Mouse (Mus musculus) gastrocnemius, postnatal 14 days (tissue): ENCODE results near the gene Smim24. TPM values are rescaled to one million over a fixed set of nuclear protein-coding genes. Genes with fewer than 3 reads are reported as not detected.
A peak's percentile ranks its signal among the peaks of the same experiment; 100 is the strongest.

Experiments
- DNase-seq: peaks from one replicate; pipeline ENCODE4 v3.0.0; 2021; ENCODE audit warnings: mixed read lengths
- intact Hi-C: fragments of 180-260 bp; cut with DNase I; formaldehyde crosslinking; loops from one replicate; pipeline ENCODE4 v1.15.1; 2025; ENCODE audit warnings: low total_unique reads
- total RNA-seq, 2 experiments: library from RNA; stranded (reverse); gene quantifications; 2 replicates each; pipeline ENCODE4 v1.2.3; 2021

Smim24 gene
- total RNA-seq, 2 experiments from 2014 or later = 0.45 to 0.91 TPM

GRCm38 (mm10) chr10:81363436-81364346 is 29.2 kb upstream of the Smim24 start:
- no peak for DNase-seq
- intact Hi-C loops = no loop called here

GRCm38 (mm10) chr10:81364666-81365065 is 28.2 kb upstream of the Smim24 start:
- intact Hi-C loops = no loop called here

GRCm38 (mm10) chr10:81365073-81365472 is 27.8 kb upstream of the Smim24 start:
- intact Hi-C loops = no loop called here
- no peak for DNase-seq

More at GRCm38 (mm10) chr10:81364666-81365065, 28.2 kb upstream of the Smim24 start:
- DNase-seq = peak; percentile 50

DNA sequence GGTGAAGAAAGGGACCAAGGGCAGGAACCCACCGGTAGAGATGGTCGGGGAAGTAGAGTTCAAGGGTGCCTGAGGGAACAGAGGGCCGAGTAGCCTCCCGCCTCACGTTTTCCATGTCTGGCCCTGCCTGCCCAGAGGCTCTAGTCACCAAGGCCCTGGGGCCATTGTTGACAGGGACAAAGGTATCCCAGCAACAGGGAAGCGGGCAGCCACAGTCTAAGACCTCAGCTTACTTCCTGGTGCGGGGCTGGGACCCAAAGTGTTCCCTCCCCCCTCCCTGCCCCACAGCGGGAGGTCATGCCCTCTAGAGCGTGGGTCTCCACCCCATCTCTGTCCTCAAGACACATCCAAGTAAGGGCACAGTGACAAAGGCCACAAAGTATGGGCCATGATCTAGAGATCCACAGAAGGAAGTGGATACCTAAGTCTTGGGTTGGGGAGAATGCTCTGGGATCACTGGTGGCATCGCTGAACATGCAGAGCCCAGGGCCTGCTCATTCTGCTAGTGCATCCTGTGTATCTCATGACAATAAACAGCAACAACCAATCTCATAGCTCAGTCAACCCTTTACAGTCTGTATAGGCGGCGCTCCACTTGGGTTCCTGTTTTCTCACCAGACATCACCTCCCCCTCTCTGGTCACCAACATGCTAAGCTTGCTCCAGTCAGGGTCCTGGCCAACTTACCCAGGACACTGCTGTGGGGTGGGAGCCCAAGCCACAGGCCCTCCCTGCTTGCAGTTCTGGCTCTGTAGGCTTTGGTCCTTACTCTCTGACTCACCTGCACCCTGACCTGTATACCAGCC is 27.0 kb upstream of the Smim24 start, which contains the start of gene 4930404N11Rik:
Gene 4930404N11Rik, minus strand, starts transcription at position 145 of the 805 bp plus-strand sequence.
- intact Hi-C loops = no loop called here

GRCm38 (mm10) chr10:81366477-81367206 is 26.2 kb upstream of the Smim24 start:
- intact Hi-C loops = no loop called here
- no peak for DNase-seq

More for the DNA sequence above, 27.0 kb upstream of the Smim24 start, which contains the start of gene 4930404N11Rik:
- no peak for DNase-seq

DNA sequence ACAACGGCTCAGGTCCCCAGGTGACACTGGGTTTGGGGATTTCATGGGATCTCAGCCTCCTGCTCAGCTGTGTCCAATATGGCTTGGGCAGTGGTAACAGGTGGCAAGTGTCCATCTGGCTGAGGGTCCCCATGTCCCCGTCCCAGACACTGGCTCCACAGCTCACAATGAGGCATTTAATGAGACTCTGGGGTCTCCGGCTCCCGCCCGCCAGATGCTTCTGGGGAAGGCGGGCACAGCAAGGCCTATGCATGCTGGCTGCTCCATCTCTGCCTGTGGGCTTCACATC is 25.7 kb upstream of the Smim24 start:
- DNase-seq = no peak
- intact Hi-C loops = no loop called here

- intact Hi-C loops = no loop called here
- no peak for DNase-seq
Measured at GRCm38 (mm10) chr10:81375322-81375721, 17.5 kb upstream of the Smim24 start.

- intact Hi-C loops = no loop called here
Measured at GRCm38 (mm10) chr10:81376561-81377361, 16.1 kb upstream of the Smim24 start.

GRCm38 (mm10) chr10:81377362-81377664 is 15.5 kb upstream of the Smim24 start:
- intact Hi-C loops = no loop called here
- no peak for DNase-seq

More at GRCm38 (mm10) chr10:81376561-81377361, 16.1 kb upstream of the Smim24 start:
- DNase-seq = no peak

GRCm38 (mm10) chr10:81377793-81378552 is 14.9 kb upstream of the Smim24 start, which contains the start of gene Fzr1:
Fzr1 (minus strand) TSS chr10:81378516.
- DNase-seq = no peak
- intact Hi-C loops = no loop called here

DNA sequence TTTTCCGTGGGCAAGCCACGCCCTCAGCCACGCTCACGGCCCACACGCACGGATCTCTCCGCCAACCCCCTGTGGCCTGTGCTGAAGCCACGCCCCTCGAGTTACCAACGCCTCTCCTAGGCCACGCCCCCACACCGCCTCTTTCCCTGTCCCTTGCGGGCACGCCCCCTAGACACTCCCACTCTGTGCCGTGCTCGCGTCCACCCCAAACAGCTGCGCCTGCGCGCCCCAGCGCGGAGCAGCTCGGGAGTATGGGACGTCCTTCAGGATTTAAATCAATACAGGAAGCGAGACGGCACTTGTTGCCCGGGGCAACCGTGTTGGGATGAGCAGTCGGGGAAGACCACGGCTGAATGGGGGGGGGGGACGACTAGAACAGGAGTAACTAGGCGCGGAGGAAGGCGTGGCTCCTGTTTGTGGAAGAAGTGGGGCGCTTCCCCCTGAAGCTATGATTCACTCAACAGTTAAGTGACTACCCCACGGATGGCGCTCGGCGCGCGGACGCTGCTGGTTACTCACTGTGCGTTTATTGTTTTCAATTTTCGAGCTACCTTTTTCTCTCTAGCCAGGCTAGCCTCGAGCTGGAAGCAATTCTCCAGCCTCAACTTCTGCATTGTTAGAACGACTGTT is 14.2 kb upstream of the Smim24 start:
- intact Hi-C loops = no loop called here
- peak; percentile 100 for DNase-seq

DNA sequence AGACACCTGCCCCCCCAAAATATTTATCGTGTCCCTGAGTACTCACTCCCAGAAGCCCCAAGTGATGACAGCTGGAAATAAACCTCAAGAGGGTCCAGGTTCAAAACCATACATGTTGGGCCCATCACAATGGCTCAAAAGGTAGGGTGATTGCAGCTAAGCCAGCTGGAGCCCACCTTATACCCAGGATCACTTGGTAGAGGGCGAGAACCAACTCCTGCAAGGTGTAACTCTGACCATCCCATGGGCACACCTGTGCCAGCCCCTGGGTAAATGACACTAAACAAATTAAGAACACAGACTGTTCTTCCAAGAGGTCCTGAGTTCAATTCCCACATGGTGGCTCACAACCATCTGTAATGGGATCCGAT is 13.7 kb upstream of the Smim24 start:
- intact Hi-C loops = no loop called here
- no peak for DNase-seq

- no peak for DNase-seq
- intact Hi-C loops = no loop called here
Measured at GRCm38 (mm10) chr10:81379809-81380378, 13.0 kb upstream of the Smim24 start.

DNA sequence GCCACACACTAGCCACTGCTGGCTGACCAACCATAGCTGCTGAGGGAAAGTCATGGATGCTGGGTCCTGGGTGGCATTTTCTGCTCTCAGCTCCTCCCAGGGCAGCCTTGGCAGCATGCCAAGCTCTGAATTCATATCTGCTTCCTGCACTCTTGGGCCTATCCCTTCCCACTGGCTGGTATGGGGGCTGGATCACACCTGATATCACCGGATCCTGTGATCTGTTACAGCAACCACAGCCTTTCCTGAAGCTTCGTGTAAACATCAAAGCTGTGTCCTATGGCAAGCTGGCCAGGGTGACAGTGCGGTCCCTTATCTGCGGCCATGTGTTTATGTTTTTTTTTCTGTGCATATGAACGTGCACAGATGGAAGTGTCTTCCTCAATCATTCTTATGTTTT is 10.8 kb upstream of the Smim24 start:
- intact Hi-C loops = no loop called here
- DNase-seq = no peak

GRCm38 (mm10) chr10:81383802-81384604 is 8.8 kb upstream of the Smim24 start, which contains the start of the genes Dohh and Gm48551:
Dohh (plus strand) TSS chr10:81384428.
Gm48551 (plus strand) TSS chr10:81384466.
- peak; percentile 99 for DNase-seq
- intact Hi-C loops = no loop called here

DNA sequence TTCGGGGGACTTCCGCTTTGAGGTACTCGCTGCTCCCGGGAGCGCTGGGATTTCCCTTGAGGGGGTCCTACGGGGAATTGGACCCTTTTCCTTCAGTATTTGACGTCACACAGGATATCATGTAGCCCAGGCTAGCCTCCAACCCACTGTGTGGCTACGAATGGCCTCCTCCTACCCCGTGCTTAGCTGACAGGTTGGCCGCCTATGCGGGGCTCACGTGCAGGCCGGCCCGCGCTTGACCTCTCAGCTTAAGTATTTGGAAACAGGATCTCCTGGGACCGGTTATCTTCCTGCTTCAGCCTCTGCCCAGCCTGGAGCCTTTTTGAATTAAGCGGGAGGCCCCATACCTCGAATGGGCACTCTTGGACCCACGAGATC is 8.3 kb upstream of the Smim24 start:
- intact Hi-C loops = no loop called here
- no peak for DNase-seq
